Mouse (Mus musculus) embryo, embryonic 10.5 days (tissue): ENCODE measurements around the gene Asna1.

Experiments
- DNase-seq: peaks from one replicate; pipeline ENCODE4 v3.0.0-alpha.2; 2015; ENCODE audit warnings: low spot score

Gene Asna1

DNA sequence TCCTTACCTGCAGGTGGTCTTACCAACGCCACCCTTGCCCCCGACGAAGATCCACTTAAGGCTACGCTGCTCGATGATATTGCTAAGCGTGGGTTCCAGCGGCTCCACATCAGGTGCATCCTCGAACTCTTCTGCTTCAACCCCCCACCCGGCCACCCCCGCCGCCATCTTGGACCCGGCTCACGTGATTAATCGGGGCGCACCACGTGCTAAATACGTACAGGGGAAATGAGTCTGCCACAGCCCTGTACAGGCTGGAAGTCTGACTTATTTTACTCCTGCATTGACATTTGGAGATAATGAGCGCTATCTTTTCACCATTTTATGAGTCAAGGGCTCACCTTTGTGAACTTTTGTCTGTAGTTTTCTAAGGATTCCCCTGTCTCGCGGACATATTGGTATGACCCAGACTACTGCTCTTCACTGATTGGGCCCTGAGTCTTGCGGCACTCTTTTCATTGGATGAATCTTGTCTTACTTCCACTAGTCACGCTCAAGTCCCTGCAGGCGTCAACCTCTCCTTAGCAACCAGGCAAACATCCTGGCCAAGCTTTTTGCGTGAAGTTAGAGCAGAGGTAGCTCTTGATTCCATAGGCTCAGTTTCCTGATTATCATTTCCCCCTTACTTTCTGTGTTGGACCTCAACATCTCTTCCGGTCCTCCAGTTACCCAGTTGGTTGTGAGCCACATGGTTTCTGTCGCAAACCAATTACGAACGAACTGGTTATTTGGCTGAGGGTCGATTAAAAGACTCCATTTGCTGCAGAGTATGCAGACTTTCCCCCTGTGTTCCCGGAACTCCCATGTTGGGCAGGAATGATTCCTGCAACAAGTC lies at the start of gene Asna1:
Gene Asna1, minus strand, starts transcription at position 184 of the 835 bp plus-strand sequence.
- peak; percentile 95 for DNase-seq

DNA sequence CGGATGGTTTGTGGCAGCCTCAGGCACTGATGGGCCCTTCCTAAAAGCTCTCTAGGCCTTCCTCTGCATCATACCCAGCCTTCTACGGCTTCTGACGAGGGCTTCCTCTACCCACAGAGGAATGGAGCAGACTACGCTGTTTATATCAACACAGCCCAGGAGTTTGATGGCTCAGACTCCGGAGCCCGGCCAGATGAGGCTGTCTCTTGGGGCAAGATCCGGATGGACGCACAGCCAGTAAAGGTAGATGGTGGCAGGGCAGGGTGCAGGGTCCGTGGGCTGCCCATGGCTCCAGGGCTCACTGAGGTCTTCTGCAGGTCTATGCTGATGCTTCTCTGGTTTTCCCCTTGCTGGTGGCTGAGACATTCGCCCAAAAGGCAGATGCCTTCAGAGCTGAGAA lies 49.5 kb upstream of the Asna1 start:
- no peak for DNase-seq

DNA sequence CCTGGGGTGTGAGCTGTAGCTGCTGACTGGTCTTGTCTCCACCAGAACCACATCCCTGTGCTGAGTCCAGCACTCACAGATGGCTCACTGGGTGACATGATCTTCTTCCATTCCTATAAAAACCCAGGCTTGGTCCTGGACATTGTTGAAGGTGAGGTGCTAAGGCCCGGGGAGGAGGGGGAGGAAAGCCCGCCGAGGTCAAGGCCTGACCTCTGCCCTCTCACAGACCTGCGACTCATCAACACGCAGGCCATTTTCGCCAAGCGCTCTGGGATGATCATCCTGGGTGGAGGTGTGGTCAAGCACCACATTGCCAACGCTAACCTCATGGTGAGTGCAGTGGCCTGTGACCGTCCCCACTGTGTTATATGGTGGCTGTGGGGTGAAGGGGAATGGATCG lies 49.1 kb upstream of the Asna1 start:
- DNase-seq = no peak

DNA sequence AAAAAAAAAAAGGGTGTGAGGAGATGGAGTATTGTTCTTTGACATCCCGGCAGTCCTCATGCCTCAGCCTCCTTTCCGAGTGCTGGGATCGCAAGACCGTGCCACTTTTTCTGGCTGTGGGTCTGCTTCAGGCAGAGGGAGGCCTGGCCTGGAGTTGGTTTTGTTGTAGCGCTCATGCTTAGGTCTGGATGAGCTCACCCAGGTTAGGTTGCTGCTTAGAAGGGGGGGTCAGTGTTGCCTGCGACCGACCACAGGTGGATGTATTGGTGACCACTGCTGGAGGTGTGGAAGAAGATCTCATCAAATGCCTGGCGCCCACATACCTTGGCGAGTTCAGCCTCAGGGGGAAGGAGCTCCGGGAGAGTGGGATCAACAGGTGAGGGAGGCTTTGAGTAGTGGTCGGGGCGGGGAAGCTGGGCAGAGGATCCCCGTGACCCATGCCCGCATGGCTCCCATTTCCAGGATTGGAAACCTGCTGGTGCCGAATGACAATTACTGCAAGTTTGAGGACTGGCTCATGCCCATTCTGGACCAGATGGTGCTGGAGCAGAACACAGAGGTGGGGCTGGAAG lies 48.0 kb upstream of the Asna1 start:
- no peak for DNase-seq

DNA sequence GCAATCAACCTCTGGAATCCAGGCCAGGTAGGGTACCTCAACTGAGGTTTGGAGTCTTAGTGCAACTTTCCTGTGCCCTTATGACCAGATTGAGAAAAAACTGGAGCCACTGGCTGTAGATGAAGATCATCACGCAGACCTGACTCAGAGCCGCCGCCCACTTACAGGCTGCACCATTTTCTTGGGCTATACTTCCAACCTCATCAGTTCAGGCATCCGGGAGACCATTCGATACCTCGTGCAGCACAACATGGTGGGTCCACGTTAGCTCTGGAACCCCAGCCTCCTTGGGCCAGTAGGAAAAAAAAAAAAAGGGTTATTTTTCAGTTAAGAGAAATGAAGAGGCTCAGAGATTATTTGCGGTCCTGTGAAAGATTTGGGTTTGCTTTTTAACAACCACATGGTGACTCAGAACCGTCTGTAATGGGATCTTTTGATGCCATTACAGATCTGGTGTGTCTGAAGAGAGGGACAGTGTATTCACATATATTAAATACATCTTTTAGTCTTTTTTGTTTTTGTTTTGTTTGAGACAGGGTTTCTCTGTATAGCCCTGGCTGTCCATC lies 47.4 kb upstream of the Asna1 start:
- DNase-seq = no peak

DNA sequence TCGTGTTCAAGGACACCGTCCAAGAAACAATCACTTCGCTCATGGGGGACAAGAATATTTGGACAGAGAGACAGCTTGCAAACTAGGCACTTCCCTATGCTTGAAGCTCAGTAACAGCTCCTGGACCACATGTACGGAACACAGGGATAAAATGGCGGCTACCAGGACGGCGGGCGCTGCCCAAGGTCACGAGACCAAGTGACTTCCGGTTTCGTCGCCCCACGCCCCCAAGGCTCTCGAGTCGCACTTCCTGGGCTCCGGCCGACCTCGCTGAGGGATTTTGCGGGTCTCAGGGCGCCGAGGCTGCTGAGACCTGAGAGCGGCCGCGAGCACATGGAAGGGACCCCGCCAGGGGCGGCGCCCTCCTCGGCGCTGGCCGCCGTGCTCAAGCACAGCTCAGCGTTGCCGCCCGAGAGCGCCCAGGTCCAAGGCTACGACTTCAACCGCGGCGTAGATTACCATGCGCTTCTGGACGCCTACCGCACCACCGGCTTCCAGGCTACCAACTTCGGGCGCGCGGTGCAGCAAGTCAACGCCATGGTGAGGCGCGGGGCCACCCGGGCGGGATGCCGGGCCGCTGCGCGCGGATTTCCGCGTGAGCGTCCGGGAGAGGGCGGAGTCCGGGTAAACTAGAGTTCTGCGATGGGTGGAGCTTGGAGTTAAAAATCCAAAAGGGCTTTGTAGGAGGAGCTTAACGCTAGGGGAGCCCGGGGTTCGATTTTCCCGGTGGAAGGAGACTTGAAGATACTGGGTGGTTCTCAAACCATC lies 46.6 kb upstream of the Asna1 start, which contains the start of gene Dhps:
Gene Dhps, plus strand, starts transcription at position 244 of the 768 bp plus-strand sequence.
- peak; percentile 97 for DNase-seq

DNA sequence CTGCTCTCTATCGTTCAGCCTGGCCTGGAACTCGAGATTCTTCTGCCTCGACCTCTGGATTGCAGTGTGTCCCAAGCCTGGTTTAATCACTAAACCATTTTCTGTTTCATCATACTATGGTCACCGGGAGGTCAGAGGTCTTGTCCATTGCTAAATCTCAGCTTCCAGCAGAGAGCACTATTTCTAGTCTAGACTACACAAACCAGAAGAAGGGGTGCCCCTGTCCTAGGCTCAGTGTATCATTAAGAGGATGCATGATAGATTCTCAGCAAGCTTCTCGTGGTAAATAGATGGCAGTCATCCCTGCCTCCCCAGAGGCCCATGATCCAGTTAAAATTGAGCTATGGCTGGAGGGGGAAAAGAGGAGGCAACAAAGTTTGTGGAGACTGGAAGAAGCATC lies 46.0 kb upstream of the Asna1 start:
- DNase-seq = peak; percentile 44

DNA sequence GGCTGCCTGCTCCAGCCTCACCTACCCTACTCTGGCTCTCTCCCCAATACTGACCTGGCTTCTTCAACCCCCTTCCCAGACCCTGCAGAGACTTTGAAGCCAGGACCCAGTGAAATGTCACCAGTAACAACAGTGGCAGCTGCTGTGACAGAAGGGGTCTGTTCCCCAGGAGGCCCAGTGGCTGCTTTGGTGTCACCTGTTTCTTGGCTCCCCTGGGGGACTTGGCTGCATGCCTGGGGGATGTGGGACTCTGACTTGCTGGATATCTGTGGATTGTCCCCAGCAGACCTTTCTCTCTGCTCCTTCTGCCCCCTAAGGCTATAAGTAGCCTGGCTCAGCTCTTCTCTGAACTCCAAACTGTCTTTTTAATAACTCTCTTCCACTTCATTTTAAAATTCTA lies 42.9 kb upstream of the Asna1 start, which contains the start of gene Gm5741:
Gene Gm5741, minus strand, starts transcription at position 1 of the 400 bp plus-strand sequence.
- no peak for DNase-seq

DNA sequence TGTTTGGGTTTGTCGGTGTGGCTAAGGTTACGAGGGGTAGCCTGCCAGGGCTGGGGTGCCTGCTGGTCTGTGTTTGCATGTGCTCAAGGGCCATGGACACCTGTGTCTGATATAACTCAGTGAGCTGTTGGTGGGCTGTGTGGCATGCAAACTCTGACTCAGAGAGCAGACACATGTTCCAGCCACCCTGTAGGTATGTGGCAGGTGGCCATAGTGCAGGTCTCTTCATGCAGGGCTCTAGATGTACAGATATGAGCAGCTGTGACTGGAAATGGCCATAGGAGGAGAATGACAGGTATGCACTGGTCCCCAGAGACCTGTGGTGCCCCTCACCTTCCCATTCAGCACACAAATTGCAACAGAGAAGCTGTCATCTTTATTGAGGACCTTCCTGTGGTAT lies 42.1 kb upstream of the Asna1 start:
- DNase-seq = no peak

DNA sequence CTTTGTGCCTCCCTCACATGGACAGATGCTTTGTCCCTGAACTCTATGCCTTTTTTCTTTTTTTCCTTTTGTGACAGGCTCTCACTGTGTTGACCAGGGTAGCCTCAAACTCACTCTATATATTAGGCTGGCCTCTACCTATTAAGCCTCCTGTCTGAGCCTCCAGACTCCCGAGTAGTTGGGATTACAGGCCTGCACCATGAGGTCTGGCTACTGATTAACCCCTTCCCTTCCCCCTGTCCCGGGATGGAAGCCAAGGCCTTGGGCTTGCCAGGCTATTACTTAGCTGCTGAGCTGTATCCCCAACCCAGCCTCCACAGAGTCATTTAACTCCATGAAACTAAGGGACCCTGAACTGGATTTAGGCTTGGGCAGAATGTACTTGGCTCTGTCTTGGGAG lies 40.1 kb upstream of the Asna1 start:
- DNase-seq = no peak

DNA sequence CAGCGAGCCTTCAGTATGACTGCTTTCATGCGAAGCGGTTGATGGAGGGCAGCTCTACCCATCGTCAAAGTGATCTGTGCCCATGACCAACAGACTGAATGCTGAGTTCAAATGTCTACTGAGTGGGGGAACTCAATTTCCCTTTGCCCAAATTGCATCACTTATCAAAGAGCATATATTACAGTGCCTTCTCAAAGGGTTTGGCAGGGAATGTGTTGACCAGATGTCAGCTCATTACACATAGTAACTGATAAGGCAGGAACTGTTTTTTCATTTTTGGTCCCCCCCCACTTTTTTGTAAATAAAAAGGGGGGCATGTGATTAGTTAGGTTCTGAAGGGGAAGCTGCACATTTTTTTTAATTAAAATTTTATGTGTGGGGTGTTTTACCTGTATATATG lies 37.5 kb upstream of the Asna1 start:
- DNase-seq = no peak

DNA sequence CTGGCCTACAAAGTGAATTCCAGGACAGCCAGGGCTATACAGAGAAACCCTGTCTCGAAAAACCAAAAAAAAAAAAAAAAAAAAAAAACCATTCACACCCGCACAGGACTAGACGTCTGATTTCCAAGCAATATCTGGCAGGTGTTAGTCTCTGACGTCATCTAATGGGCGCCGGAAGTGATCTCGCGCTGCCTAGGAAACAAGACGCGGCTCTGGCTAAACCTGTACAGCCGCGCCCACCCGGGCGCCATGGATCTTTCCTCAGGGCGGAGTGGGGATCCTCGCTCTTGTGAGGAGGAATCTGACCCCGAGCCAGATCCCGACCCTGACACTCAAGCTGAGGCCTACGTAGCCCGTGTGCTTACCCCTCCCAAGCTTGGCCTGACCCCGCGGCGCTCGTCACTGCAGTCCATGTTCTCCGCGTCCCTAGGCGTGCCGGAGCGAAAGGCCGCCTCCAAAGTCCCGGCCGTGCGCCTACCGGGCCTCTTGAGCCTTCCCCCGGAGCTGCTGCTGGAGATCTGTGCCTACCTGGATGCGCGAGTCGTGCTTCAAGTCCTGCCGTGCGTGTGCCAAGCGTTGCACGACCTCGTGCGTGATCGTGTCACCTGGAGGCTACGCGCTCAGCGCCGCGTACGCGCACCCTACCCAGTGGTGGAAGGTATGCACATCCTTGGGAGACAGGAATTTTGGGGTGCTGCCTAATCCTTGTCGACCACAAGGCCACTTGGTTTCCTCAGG lies 35.0 kb upstream of the Asna1 start, which contains the start of gene Fbxw9:
Gene Fbxw9, plus strand, starts transcription at position 177 of the 738 bp plus-strand sequence.
- peak; percentile 97 for DNase-seq

DNA sequence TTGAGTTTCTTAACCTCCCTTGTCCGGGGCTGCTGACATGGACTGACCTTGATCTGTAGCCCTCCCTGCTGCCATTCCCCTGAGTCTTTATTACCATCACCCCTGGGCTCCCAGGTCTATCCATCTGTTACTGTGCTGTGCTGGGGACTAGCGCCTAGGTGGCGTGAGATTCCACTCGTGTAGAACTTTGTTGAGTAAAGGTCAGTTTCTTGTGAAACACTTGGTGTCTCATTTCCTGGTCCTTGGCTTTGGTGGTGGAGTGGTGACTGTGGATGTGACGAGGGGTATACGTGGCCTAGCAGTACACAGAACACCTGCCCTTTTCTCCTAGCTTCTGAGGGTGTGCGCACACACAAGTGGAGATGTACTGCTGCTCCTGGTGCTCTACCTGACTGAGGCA lies 32.3 kb upstream of the Asna1 start:
- DNase-seq = no peak

DNA sequence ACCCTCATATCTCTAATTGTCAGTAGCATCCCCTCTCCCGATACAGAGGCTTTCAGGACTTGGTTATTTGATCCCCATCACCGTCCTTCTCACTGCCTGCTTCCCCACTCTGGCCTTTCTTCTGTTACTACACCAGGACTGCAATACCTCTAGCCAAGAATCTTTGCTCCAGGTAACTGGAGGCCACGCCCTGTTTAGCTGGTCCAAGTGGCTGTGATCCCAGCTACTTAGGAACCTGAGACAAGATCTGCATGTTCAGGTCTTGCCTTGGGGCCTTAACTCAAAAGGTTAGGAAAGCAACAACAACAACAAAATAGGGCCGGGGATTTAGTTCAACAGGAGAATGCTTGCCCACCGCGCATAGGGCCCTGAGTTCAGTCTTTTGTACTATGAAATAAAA lies 18.5 kb upstream of the Asna1 start:
- DNase-seq = no peak

DNA sequence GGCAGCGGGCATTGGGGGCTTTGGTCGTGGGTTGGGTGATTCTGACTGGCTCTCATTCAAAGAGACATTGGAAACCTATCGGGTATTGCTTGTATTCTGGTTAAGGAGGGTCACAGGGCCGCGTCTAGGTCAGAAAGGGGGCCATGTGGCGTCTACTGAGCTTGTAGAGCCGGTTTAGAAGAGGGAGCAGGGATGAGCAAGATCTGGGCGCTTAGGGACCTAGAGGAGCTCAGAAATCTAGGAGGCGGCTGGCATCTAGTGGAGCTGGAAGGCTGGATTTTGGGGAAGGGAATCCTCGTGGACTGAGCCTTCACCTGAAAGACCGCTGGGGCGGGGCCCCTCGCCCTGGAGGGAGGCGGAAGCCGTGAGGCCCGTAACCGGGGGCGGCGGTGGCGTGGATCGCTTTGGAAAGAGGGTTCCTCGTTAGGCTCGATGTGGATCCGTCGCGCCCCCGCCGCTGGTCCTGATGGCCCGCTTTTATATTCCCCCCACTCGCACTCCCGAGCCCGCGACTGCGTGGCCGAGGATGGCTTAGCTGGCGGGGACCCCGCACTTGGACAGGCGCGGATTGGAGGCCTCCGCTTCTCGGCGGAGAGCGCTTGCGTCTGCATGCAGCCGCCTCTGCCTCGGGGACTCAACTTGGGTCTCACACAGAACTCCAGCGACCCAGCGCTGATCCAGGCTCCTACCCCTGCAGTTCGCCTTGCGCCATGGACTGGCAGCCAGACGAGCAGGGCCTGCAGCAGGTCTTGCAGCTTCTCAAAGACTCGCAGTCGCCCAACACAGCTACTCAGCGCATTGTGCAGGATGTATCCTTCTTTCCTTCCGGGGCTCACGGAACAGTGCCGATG lies 12.8 kb upstream of the Asna1 start:
- no peak for DNase-seq

DNA sequence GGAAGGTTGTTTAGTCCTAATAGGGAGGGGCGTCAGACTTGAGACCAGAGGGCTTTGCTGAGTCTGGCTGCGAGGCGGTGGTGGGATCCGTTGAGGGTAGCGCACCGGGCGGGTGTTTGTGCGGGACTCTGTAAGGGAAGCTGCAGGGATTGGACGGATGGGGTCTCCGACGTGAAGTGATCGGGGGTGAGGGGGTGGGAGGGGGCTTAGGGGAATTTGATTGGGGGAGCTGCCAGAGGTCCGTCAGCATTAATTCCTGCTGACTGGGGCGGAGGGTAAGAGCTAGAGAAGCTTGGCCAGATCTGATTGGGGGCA lies 12.2 kb upstream of the Asna1 start:
- DNase-seq = peak; percentile 78

DNA sequence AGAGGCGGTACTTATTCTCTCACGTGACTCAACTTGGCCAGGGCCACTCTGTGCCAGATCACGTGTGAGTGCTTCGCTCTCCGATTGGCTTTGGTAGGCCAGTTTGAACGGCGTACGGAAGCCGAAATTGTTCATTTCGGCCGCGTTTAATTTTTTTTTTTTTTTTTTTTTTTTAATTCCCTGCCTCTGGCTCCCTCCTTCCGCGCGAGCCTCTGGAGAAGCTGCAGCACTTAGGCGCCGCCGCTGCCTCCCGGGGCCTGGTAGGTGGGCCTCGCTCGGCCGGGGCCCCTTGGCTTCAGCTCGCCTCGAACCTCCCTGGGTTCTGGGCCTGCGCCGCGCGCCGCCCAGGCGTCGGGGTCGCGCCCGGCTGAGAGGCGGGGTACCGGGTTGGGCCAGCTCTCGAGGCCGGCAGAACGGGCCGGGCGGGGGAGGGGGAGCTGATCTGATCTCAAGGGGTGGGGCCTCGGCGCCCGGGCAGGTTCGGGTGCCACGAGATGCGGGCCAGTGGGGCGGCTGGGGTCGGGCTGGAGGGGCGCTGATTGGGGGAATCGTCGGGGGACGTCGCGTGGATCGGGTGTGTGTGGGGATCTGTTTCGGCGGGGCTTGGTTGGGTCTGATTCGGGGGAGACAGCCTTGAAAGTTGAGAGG lies 11.8 kb upstream of the Asna1 start, which contains the start of gene Tnpo2:
Gene Tnpo2, plus strand, starts transcription at position 198 of the 648 bp plus-strand sequence.
- DNase-seq = peak; percentile 98

DNA sequence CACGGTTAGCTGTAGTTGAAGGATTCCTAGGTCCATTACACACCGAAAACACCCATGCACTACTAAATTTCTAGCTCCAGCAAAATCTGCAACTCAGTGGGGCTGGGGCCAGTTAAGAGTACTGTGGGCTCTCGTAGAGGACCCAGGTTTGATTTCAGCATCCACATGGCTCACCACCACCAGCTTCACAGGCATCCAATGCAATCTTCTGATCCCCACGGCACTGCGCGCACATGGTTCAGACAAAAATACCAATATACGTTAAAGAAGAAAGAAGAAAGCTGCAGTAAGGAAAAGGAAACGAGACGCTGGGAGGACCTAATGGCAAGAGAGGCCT lies 11.3 kb upstream of the Asna1 start:
- DNase-seq = no peak

DNA sequence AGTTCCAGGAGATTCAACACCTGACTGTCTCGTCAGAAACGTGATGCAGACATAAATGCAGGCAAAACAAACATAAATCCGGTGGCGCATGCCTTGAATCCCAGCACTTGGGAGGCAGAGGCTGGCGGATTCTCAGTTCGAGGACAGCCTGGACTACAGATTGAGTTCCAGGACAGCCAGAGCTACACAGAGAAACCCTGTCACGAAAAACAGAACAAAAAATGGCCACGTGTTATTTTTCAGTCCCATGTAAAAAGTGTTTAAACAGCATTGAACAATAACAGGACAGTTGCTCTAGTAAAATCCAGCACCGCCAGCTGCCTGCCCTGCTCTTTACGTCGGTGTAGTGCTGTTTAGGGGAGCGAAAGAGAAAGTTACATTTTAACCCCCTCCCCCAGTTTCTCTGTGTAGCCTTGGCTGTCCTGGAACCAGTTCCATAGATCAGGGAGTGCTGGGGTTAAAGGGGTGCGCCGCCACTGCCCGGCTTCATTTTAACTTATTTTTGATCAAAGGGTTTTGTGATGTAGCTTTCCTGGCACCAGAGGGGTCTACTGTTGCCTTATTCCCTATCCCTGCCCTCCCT lies 10.7 kb upstream of the Asna1 start:
- peak; percentile 55 for DNase-seq

DNA sequence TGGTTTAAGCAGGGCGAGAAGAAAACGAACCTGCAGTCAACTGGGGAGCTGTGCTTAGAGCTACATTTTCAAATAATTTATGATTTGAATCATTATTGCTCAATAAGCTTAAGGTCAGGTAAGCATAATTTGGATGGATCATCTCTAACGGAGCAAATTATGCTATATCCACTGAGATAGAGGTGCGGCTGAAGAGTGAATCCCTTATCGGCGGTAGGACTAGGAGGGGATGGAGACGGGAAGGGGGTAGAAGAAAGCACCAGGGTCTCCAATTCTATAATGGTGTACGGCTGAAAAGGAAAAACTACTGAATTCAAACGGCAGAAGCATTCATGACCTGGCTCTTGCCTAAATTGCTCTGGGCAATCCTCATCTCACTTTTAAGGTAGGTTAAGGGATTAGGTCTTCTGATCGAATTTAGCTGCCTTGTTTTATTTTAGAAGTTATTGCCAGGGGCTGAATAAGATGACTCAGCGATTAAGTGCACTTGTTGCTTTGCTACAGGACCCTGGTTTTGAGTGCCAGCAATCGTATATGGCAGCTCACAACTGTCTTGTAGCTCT lies 10.2 kb upstream of the Asna1 start:
- peak; percentile 18 for DNase-seq
